Mouse (Mus musculus) lung, postnatal 4 days (tissue): ENCODE results near the gene Dctpp1.
A peak's percentile ranks its signal among the peaks of the same experiment; 100 is the strongest.

Experiments used
- DNase-seq, 2 experiments: peaks; one replicate each; pipeline ENCODE4 v3.0.0; 2021

Dctpp1 gene

DNA sequence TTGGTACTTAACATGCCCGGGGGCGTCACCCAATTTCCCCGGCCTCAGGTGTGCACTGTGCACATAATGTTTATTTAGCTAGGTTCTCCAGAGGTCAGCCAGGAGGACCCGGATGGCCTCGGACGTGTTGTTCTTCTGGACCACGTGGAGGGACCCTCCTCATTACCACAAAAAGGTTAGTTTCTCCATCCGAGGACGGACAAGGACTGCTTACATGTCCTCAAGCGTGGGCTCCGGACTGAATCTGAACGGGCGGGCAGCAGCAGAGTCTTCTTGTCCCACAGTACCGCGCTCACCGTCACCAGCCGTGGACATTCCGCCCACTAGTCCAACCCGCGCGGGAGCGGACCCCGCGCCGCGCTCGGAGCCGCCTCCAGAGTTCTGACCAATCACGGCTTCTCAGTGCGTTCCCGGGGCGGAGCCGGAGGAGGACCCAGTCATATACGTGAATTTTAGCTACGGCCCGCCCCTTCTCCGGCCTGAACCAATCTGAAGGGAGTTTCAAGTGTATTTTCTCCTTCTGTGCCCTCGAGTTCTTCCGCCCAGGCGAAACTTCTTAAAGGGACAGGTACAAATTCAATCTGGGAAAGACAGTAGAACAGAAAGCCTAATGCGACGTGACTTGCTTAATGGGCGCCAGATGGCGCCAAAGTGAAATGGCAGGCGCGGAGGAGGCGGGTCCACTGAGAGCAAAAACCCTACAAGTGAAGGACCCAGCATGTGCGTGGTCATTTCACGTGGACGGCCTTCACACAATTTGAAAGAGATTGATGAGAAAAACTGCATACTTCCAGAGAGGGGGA, at the start of gene Dctpp1:
Gene Dctpp1 (minus strand): TSS at position 401 of the 803 bp plus-strand sequence.
- peak; percentile 97 to 99 for DNase-seq

DNA sequence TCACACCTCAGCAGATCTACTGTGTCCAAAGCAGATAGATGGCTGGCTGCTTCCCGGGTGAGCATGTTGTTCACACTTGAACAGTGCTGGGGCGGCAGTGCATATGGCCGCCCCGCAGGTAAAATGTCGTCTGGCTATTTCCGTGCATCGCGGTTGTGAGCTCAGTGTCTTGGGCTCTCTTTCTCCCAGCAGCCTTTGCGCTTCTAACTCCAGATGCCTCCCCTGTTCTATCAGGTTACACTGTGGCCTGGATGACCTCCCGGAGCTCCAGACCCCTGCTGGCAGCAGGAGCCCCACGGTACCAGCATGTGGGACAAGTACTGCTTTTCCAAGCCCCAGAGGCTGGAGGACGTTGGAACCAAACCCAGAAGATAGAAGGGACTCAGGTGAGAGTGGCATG, 49.4 kb upstream of the Dctpp1 start:
- no peak for DNase-seq

DNA sequence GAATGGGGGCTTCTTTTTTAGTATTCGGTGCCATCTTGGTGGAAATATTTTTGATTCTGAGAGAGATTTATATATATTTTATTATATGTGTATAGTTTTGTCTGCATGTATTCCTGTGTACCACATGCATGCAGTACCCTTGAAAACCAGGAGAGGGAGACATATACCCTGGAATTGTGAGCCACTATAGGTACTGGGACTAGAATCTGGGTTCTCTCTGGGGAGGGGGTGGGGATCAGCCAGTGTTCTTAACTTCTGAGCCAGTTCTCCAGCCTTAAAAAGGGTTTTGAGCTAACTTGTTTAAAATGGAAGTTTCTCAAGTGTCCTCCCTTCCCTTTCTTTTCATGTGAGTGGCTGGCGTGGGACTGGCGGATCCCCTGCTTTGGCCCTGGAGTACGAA, 48.4 kb upstream of the Dctpp1 start:
- peak in 1 of 2 experiments; percentile 61 for DNase-seq

DNA sequence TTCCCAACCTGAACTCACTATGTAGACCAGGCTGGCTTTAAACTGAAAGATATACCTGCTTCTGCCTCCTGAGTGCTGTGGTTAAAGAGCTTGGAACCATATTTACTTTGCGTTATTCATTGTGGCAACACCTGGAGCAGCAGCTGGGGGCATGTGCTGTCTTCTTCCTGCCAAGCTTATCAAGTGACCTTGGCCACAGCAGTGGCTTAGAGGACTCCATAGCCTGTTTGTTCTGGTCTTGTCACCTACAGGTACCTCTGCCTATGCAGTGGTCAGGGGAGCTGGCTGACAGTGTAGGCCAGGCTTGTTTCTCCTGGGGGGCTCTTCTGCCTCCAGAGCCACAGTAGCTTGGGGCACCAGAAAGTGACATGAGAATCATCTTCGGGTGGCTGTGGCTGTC, 47.9 kb upstream of the Dctpp1 start:
- DNase-seq = no peak

DNA sequence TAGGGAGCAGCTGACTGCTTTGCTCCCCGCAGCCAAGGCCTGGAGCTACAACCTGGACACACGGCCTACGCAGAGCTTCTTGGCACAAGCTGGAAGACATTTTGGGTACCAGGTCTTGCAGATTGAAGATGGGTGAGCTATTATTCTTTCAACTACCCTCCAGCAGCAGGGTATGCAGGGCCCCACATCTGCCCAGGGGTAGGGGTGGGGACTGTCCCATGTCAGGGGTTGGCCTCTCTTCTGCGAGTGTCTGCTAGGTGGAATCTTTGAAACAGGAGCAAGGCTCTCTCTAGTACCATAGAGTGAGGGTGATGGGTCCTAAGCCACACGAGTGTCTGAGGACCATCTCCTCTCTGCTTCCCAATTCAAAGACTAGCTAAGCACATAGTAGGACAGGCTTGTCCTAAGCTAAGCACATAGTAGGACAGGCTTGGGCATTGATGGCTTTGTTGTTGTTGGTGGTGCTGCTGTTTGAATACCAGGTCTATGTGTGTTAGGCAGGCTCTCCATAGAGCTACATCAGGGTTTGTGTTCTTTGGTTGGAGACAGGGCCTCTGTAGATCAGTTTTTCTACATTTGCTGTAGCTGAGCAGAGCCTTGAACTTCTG, 37.2 kb upstream of the Dctpp1 start:
- no peak for DNase-seq

DNA sequence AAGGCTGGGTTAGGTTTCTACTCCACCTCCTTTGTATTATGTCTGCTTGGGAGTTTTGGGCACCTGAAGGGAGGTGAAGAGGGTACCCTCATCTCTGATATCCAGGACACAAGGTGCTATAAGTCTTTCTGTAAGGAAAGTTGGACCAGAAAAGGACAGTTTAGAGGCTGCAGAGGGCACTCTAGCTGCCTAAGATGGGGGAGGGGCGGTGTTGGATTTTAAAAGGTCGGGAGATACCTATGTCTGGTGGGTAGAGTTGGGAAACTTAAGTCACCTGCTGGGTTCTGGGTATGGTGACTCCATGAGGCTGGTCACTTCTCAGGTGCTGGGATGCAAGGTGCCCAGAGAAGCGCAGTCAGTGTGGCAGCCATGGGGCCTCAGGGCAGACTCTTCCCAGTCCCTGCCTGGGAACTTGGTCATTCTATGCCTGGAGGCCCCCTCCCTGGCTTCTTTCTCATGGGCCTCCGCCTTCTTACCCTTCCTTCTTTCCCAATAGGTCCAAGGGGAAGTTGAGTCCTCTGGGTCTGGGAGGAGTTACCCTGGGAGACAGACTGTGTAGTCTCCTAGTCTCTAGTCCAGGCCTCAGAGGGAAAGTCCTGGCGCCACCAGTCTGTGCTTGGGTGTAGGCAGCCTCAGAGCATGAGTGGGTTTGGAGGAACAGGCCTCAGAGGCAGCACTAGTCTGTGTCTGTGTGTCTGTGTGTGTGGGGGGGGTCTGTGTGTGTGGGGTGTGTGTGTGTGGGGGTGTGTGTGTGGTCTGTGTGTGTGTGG, 36.5 kb upstream of the Dctpp1 start:
- peak in 1 of 2 experiments; percentile 32 for DNase-seq

DNA sequence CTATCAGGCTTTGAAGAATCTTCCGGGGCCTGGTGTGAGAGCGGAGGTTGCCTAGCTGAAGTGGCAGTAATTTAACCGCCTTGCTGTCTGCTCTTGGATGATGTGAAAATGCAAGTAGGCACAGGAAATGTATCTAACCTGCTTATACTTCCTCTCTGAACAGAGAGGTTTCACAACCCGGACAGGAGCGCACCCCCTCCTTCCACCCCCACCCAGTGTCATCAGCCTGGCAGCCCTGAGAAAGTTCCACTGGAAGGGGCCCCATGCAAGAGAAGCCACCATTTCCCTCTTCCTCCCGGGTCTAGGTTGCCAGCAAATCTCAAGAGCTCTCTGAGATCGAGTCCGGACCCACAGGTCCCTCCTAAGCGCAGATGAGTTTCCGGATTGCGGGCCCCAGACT, 35.6 kb upstream of the Dctpp1 start, which contains the start of gene Itgal:
Gene Itgal (plus strand): TSS at position 163 of the 400 bp plus-strand sequence.
- peak; percentile 59 to 60 for DNase-seq

DNA sequence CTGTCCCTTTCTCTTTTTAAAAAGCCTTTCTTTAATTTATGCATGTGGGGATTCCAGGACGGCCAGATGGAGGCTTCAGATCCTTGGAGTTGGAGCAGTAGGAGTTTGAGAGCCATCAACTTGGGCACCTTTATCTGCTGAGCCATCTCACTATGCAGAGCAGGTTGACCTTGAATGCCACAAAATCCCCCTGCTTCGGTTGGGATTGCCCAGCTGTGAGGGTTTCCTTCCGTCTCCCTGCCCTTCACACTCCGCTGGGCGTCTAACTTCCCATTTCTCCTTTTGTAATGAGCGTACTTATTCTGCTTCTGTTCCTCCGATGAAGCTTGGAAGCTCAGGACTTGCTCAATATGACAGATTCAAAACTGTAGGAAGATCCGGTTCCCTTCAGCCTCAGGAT, 29.6 kb upstream of the Dctpp1 start:
- no peak for DNase-seq

DNA sequence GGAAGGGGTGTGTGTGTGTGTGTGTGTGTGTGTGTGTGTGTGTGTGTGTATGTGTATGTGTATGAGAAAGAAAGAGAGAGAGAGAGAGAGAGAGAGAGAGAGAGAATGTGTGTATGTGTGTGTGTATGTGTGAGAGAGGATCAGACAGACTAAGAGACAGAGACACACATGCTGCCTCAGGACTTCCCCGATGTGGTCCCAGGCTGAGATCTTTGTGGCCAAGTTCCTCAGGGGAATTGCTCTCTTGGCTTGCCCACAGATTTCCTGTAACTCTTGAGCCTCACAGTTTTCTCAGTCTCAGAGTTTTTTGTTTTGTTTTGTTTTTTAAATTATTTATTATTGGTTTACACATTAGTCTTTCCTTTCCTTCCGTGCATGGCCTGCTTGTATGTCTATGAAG, 28.8 kb upstream of the Dctpp1 start:
- DNase-seq = no peak

DNA sequence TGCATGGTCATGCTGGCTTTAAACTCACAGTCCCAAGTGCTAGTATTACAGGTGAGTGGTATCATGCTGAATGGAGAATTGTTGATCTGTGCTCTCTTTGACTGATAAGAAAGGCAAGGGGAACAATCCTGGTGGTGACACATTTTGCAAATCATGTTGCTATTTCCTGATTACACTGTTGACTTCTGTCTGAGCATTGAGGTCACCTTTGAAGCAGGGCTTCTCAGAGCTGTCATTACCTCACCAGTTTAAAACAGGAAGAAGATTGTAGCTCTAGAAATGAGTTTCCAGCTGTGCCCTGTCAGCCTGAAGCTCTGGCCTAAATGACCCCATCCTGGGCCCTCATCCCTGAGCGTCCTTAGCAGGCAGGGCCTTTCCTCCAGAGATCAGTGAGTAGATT, 27.4 kb upstream of the Dctpp1 start:
- DNase-seq = no peak

DNA sequence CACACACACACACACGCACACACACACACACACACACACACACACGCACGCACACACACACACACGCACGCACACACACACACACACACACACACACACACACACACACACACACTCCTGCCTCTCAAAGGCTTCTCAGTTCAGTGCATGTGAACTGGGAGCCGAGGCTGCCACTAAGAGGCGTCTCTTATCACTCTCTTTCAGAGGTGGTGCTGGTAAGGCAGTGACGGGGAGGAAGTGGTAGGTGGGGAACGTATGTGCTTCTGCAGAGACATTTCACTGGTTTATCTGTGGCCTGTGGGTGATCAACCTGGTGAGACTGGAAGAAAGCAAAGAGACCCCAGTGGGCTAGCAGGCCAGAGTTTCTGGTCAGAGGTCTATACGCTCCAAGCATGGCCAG, 24.6 kb upstream of the Dctpp1 start:
- no peak for DNase-seq

DNA sequence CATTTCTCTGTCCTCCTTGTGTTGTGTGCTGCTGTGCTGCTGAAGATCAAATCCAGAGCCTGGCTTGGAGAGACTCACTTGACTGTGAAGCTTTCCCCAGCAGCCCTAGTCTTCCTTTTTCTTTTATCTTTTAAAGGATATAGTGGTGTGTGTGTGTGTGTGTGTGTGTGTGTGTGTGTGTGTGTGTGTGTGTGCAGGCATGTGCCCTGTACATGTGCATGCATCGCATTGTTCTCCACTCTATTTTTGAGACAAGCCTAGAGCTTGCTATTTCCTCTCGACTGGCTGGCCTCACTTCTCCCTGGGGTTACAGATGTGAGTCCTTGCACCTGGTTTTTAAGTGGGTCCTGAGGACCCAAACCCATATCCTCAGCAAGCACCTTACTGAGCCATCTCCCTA, 21.7 kb upstream of the Dctpp1 start:
- DNase-seq = no peak

DNA sequence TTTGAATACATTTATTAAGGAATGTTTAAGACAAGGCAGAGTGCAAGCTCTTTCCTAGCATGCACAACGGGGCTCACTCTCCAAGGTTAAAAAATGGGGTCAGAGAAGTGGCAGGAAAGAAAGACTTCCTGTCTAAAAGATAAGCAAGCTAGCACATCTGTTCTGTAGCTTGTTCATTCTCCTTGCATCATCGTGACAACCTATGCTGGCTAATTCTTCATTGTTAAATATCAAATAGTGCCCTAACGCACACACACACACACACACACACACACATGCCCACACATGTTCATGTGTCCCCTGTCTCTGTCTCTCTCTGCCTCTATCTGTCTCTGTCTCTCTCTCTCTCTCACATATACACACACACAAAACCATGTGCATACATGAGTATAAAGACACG, 20.6 kb upstream of the Dctpp1 start:
- no peak for DNase-seq

DNA sequence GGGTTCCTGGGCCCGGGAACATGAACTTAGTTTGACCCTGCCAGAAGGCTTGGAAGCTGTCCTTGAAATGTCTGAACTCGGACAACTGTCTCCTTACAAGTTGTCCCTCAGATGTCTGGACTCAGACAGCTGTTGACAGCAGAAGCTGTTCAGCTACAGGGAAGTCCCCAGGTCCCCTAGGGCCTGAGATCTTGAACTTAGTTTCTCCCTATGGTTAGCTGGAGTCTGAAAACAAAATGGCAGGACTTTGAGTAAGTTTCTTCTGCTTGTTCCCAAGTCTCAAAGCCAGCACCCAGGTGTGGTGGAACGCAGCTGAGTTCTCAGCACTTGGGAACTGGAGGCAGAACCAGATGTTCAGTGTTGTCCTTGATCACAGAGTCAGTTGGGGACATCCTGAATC, 19.6 kb upstream of the Dctpp1 start:
- no peak for DNase-seq

DNA sequence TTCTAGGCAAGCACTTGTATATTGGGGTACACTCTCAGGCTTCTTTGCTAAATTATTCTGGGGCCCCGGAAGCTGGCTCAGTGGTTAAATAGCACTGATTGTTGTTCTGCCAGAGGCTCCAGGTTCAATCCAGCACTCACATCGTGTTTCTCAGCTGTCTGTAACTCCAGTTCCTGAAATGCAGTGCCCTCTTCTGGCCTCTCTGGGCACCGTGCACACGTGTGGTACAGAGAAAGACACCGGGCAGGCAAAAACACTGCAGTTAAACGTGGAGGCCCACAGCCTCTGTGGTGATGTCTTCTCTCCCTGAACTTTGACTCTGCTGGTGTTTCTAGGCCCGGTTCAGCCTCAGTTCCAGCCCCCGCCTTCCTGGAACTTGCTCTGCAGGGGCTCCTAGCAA, 17.8 kb upstream of the Dctpp1 start:
- peak; percentile 59 to 71 for DNase-seq

DNA sequence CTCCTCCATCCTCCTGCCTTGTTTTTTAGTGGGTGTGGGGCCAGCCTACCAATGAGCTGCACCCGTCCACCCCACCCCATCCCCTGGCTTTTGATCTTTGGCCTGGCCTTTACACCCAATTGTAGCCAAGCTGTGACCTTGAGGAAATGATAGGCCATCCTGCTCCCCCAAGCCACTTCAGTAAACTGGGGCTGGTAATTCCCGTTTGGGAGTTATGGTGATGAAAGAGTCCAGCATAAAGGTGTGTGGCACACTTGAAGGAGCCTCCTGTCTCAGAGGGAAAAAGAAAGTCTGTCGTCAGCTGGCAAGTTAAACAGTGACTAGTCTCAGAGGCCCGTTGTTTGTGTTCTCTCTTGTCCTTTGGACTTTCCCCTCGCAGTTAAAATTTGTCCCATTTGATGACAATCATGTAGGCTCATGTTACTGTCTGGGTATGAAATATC, 16.0 kb upstream of the Dctpp1 start:
- no peak for DNase-seq

DNA sequence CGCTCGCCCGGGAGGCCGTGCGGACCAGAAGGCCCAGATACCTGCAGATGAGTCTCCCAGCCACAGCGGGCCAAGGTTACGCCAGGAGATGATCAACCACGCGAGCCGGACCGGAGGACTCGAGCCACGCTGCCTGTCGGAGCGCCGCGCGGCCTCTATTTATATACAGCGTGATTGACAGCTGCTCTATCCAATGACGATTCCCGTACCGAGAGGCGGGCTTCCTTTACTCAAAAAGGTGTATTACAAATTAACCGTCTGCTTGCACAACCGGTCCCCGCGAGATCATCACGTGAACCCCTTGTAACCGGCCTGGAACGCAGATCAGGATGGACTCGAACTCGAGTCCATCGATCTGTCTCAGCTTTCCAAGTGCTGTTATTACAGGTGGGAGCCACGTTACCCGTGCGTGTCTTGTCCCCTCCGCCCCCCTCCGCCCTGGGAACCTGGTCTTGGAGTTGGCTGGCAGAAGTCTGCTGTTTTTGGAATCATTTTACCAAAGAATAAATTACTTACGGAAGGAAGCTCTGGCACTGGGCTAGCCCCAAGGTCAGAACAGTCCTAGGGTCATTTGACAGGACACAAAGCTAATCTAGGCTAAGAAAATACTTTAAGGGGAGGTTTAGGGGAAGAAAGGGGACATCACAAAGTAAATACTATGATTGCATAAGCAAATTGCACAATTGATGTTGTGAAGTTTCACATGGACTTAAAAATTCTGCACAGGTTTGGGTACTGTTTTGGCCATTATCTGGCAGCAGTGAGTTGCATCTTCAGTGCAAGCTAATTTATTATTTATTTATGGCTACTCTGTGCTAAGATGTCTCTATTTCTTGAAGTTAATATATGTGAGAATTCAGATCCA, 13.6 kb upstream of the Dctpp1 start, which contains the start of gene Sephs2:
Gene Sephs2 (minus strand): TSS at position 131 of the 865 bp plus-strand sequence.
- DNase-seq = peak; percentile 94 to 96

DNA sequence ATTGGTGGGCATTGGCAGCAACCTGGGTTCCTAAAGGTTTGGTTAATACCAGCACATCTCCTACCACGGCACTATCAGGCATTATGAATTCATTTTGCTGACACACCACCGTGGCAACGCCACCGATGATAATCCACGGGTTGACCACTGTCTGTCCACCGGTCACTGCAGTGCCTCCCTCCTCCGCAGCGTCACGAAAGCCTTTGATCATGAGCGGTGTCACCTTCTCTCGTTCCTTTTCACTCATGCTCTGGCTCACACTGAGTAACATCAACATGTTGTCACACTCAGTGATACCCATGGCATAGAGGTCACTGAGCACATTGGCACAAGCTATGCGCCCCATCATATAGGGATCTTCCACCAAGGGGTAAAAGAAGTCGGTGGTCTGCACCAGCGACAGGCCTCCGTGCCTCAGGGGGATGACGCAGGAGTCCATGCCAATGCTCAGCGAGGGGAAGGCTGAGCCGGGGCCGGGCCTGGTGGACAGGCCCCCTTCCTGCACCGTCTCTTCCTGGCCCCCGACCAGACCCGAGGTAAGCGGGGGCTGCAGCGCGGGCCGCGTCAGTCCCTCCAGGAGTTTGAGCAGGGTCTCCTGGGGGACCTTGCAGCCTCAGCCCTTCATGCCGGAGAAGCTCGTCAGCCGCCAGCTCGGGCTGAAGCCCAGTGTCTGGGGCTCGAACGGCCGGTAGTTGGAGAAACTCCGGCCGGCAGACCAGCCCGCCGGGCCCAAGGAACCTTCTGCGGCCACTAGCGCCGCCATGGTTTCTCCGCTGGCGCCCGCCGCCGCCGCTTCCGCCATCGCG, 12.8 kb upstream of the Dctpp1 start:
- DNase-seq = peak in 1 of 2 experiments; percentile 18

DNA sequence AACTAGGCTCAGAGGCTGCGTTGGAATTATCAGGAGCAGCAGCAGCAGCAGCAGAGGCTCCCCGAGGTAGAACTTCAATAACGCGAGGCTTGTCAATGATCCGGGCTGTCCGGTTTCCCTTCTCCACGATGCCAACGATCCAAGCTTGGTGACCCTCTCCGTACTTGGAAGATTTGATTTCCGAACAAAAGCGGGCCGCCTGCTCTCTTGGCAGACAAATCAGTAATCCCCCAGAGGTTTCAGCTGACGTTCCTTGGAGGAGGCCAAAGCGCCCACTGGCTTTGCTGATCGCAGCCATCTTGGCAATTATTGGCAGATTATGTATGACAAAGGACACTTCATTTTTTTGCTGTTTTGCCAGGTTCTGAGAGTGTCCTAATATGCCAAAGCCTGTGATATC, 12.1 kb upstream of the Dctpp1 start:
- no peak for DNase-seq

DNA sequence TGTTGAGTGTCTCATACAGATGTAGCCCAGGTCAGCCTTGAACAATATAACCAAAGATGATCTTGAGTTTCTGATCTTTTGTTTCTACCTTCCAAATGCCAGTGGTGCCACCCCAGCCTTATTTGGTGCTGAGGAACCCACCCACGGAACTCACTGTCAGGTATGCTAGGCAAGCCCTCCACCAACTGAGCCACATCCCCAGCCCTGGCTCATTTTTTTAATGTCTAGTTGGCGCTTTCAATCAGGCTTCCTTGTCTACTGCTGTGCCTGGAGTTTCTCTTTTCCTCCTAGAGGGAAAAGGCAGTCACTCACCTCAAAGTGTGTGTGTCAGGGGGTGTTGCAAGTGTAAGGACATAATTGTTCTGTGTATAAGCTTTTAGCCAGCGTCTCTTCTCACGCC, 10.6 kb upstream of the Dctpp1 start:
- DNase-seq = no peak

DNA sequence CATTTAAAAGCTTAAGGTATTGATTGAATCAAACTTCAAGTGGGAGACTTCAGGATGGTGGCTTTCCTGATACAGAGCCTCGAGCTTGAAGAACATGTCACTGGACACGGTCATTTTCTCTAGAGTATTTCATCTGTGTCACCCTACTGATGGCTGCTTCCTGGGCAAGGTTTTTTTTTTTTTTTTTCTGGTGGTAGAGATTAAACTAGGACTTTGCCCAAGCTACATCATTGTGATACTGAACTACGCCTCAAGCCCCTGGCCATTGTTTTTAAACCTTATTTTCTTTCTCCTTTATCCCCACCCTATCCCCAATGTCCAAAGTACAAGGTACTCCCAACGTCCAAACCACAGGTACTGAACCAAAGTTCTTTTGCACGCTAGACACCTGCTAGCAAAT, 10.2 kb upstream of the Dctpp1 start:
- DNase-seq = no peak

DNA sequence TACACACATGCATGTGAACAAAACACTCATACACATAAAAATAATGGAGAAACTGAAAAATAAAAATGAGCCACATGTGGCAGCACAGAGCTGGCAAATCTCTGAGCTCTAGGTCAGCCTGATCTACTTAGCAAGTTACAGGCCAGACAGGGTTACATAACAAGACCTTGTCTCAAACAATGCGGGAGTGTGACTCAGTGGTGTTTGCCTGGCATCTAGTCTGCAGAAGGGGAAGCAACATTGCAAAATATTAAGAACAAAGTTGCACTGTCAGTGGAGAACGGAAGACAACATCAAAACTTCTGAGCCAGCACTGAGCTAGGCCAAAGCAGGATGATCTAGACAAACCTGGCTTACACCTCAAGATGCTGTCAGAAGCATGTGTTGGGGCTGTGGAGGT, 9.7 kb upstream of the Dctpp1 start:
- no peak for DNase-seq
